Mouse (Mus musculus) limb, embryonic 10.5 days (tissue): ENCODE results near the gene Chrnb1. TPM values are rescaled to one million over a fixed set of nuclear protein-coding genes. Genes with fewer than 3 reads are reported as not detected.

Experiments used
- polyA plus RNA-seq: library from polyadenylated mRNA; unstranded; fragments of >200 nt; fragmentation: Nextera tagmentation; extraction: Ambion mirVana; gene quantifications from 2 replicates; pipeline ENCODE4 v1.2.1, GENCODE M21; 2016

Chrnb1 gene
- polyA plus RNA-seq, 1 experiment from 2014 or later: 2.5 TPM

Other genes with a start within 250 kb of the Chrnb1 start
- 1.0 and 1.3 TPM in 2 replicates for gene Dnah2, start 246.8 kb downstream of the Chrnb1 start, polyA plus RNA-seq
- 44.2 and 55.2 TPM in 2 replicates for gene Efnb3, start 235.7 kb downstream of the Chrnb1 start, polyA plus RNA-seq
- gene Wrap53, start 215.7 kb downstream of the Chrnb1 start, polyA plus RNA-seq: 52.3 and 52.8 TPM in 2 replicates
- gene Trp53, start 215.6 kb downstream of the Chrnb1 start, polyA plus RNA-seq: 243 and 267 TPM in 2 replicates
- gene Atp1b2, start 190.0 kb downstream of the Chrnb1 start, polyA plus RNA-seq: 1.5 TPM in 2 replicates
- not detected in 2 replicates for gene Shbg, start 178.0 kb downstream of the Chrnb1 start, polyA plus RNA-seq
- gene Sat2, start 173.9 kb downstream of the Chrnb1 start, polyA plus RNA-seq: 9.1 and 13.7 TPM in 2 replicates
- 45.4 and 48.1 TPM in 2 replicates for gene Fxr2, start 163.0 kb downstream of the Chrnb1 start, polyA plus RNA-seq
- gene Sox15, start 140.6 kb downstream of the Chrnb1 start, polyA plus RNA-seq: 0.16 TPM in 1 of 2 replicates, not detected in the other
- gene Mpdu1, start 133.3 kb downstream of the Chrnb1 start, polyA plus RNA-seq: 66.8 and 74.2 TPM in 2 replicates
- 3.5 and 3.6 TPM in 2 replicates for gene Cd68, start 129.8 kb downstream of the Chrnb1 start, polyA plus RNA-seq
- gene Eif4a1, start 123.5 kb downstream of the Chrnb1 start, polyA plus RNA-seq: 678 and 791 TPM in 2 replicates
- 149 and 151 TPM in 2 replicates for gene Senp3, start 113.9 kb downstream of the Chrnb1 start, polyA plus RNA-seq
- gene Tnfsf13, start 110.2 kb downstream of the Chrnb1 start, polyA plus RNA-seq: 0.20 and 0.45 TPM in 2 replicates
- gene Tnfsf12, start 100.1 kb downstream of the Chrnb1 start, polyA plus RNA-seq: 3.0 and 4.2 TPM in 2 replicates
- gene Tnfsfm13, start 99.8 kb downstream of the Chrnb1 start, polyA plus RNA-seq: 0.53 and 0.73 TPM in 2 replicates
- 41.8 and 47.0 TPM in 2 replicates for gene Polr2a, start 37.3 kb downstream of the Chrnb1 start, polyA plus RNA-seq
- 0.09 and 0.10 TPM in 2 replicates for gene Slc35g3, start 34.0 kb downstream of the Chrnb1 start, polyA plus RNA-seq
- 0.25 and 0.59 TPM in 2 replicates for gene Zbtb4, start 30.0 kb downstream of the Chrnb1 start, polyA plus RNA-seq
- gene Fgf11, start 5.9 kb upstream of the Chrnb1 start, polyA plus RNA-seq: 0.40 and 0.55 TPM in 2 replicates
- 1.4 and 1.5 TPM in 2 replicates for gene Tmem102, start 9.7 kb upstream of the Chrnb1 start, polyA plus RNA-seq
- gene Gm39566, start 19.4 kb upstream of the Chrnb1 start, polyA plus RNA-seq: not detected in 2 replicates
- not detected in 2 replicates for gene Spem2, start 22.5 kb upstream of the Chrnb1 start, polyA plus RNA-seq
- gene Spem1, start 26.2 kb upstream of the Chrnb1 start, polyA plus RNA-seq: not detected in 2 replicates
- 2.2 and 3.5 TPM in 2 replicates for gene Nlgn2, start 41.8 kb upstream of the Chrnb1 start, polyA plus RNA-seq
- gene Tmem256, start 42.6 kb upstream of the Chrnb1 start, polyA plus RNA-seq: 269 and 280 TPM in 2 replicates
- 96.7 and 117 TPM in 2 replicates for gene Plscr3, start 50.4 kb upstream of the Chrnb1 start, polyA plus RNA-seq
- gene Tnk1, start 62.8 kb upstream of the Chrnb1 start, polyA plus RNA-seq: 1.1 TPM in 2 replicates
- not detected in 2 replicates for gene Tmem95, start 82.1 kb upstream of the Chrnb1 start, polyA plus RNA-seq
- gene Kctd11, start 85.5 kb upstream of the Chrnb1 start, polyA plus RNA-seq: 6.1 and 6.4 TPM in 2 replicates
- gene Acap1, start 99.6 kb upstream of the Chrnb1 start, polyA plus RNA-seq: 0.93 and 1.7 TPM in 2 replicates
- 20.2 and 25.8 TPM in 2 replicates for gene 2810408A11Rik, start 105.0 kb upstream of the Chrnb1 start, polyA plus RNA-seq
- 12.6 and 13.3 TPM in 2 replicates for gene Neurl4, start 105.1 kb upstream of the Chrnb1 start, polyA plus RNA-seq
- gene Gps2, start 117.9 kb upstream of the Chrnb1 start, polyA plus RNA-seq: 77.7 and 91.6 TPM in 2 replicates
- 3,029 and 3,766 TPM in 2 replicates for gene Eif5a, start 126.0 kb upstream of the Chrnb1 start, polyA plus RNA-seq
- 6.1 TPM in 2 replicates for gene Ybx2, start 139.9 kb upstream of the Chrnb1 start, polyA plus RNA-seq
- gene Slc2a4, start 152.2 kb upstream of the Chrnb1 start, polyA plus RNA-seq: 19.9 and 29.3 TPM in 2 replicates
- 28.7 and 35.4 TPM in 2 replicates for gene Cldn7, start 168.8 kb upstream of the Chrnb1 start, polyA plus RNA-seq
- 22.2 and 24.8 TPM in 2 replicates for gene Ctdnep1, start 185.2 kb upstream of the Chrnb1 start, polyA plus RNA-seq
- gene Elp5, start 186.6 kb upstream of the Chrnb1 start, polyA plus RNA-seq: 154 and 176 TPM in 2 replicates
- gene Gabarap, start 195.2 kb upstream of the Chrnb1 start, polyA plus RNA-seq: 280 and 332 TPM in 2 replicates
- 101 and 106 TPM in 2 replicates for gene Phf23, start 199.8 kb upstream of the Chrnb1 start, polyA plus RNA-seq
- 65.2 and 70.6 TPM in 2 replicates for gene Dvl2, start 204.7 kb upstream of the Chrnb1 start, polyA plus RNA-seq
- 36.4 and 52.1 TPM in 2 replicates for gene Acadvl, start 219.5 kb upstream of the Chrnb1 start, polyA plus RNA-seq
- gene Dlg4, start 221.0 kb upstream of the Chrnb1 start, polyA plus RNA-seq: 8.8 and 12.9 TPM in 2 replicates